Mouse (Mus musculus): ENCODE data around the gene Ptger2.
"Not testable (repeated sequence)": the region's sequence is repeated elsewhere in the genome, so short reads cannot be mapped to it uniquely, and the experiment has no call there.

Gene Ptger2

DNA sequence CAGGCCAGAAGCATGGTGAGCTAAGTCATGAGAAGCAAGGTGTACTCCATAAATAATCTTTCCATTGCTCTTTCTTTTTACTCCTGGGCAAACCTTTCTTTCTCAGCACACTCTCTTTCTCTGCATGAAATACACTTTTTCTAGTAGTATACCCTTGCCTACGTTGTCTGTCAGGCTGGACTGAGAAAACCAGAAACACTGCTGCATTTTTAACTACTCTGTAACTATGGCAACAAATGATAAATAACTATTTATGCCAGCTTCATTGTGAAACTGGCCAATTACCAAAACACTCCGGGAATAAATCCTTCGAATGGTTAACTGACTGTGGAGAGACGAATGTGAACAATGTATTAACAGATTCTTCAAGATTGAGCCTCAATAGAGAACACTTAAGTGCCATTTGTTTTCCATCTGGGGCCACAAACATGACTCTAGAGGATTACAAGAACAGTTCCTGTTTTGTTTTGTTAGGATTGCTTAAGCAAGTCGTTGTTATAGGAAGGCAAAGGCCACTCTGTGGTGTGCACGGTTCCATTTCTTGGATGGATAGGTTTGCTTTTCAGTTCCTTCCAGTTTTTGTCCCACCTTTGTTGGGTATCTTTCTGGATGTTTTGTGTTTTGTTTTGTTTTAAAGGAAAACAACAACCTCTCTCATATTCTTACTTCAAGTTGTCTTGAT, at the start of gene Ptger2:
TSS of gene Ptger2 (plus strand) at position 522 of the 682 bp plus-strand sequence.
- DNase-seq, result not testable (repeated sequence)

GRCm38 (mm10) chr14:44960746-44961145, 27.2 kb upstream of the Ptger2 start:
- no peak for DNase-seq

DNA sequence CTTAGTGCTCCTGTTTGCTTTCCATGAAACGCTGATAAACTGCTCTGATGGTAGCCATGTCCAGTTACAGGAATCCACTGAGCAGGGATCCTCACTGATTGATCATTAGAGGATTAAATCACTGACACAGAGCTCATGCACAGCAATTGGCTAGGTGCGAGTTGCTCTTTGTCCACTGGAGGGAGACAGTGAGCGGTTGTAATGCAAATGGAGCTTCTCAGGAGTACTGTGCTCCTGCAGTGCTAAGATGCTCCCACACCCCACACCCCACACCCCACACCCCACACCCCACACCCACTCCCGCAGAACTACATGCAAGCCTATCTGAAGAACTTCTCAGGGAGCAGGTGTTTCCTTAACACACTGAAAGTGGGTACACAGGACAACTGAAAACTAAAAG, 10.7 kb upstream of the Ptger2 start:
- DNase-seq, result peak; percentile 16

DNA sequence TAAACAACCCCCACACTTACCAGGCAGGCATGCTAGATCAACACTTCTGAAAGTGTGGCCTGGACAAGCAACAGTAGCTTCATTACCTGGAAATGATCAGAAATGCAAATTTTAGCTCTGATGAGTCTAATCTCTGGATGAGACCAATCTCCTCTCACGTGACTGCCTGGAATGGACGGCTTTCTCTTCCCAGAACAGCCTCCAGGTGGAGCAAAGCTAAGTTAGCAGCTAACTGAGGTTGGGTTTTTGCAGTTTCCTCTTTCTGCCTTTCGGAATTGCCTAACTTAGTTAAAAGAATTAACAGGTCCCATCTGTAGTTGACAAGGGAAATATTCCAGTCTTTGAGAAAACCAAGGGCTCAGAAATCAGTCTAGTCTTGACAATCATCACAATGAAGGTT, 8.1 kb upstream of the Ptger2 start:
- DNase-seq, result no peak

DNA sequence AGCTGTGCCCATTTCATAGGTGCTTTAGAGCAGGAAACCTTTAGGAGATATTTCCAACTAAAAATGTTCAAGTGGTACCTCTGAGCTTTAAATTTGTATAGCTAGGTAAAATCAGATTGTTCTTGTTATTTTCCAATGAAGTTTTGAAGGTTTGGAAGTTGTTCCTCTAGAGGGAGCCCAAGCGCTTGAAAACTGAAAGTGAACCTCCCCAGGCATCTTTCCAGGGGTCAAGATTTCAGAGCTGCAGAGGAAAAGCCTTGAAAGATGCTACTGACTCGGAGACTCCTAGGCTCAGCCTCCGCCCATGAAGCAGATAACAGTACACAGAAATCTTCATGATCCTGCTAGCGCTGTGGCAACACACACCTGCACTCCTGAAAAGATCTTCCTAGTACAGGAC, 6.5 kb upstream of the Ptger2 start:
- DNase-seq, result no peak

DNA sequence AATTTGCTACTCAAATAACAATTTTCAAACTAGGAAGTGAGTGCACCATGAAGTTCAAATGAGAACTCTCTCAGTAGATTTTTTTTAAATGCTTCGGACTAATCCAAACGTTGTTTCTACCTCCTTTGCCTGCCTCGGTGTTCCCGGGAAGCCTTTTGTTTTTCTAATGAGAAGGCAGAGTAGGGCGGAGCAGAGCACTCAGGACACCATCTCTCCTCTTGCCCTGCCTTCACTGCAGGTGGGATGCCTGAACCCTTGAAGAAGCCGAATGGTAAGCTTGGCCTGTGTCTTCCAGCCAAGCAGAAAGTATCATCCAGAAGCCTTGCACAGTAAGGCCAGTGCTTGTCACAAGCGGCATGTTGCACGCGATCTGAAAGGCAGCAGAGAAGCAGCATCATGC, 3.9 kb upstream of the Ptger2 start:
- no peak for DNase-seq

DNA sequence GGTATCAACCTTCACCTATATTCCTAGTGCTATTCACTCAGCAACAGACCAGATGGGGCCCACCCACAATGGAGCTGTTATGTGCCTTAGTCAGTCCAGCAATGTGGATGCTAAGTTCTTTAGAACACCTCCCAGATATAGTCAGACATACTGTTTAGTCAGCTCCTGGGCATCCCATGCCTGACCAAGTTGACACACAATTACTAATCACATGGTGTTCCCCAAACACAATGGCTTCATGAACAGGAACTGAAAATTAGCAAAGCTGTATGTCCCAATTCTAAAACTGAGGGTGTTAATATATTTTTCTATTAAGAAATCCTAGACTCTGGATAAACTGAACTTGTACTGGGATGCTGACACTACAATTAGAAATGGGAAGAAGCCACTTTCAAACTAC, 1.7 kb upstream of the Ptger2 start:
- DNase-seq, result no peak

- DNase-seq, result no peak
Measured at GRCm38 (mm10) chr14:44988456-44989016, 541 bp downstream of the Ptger2 start.

DNA sequence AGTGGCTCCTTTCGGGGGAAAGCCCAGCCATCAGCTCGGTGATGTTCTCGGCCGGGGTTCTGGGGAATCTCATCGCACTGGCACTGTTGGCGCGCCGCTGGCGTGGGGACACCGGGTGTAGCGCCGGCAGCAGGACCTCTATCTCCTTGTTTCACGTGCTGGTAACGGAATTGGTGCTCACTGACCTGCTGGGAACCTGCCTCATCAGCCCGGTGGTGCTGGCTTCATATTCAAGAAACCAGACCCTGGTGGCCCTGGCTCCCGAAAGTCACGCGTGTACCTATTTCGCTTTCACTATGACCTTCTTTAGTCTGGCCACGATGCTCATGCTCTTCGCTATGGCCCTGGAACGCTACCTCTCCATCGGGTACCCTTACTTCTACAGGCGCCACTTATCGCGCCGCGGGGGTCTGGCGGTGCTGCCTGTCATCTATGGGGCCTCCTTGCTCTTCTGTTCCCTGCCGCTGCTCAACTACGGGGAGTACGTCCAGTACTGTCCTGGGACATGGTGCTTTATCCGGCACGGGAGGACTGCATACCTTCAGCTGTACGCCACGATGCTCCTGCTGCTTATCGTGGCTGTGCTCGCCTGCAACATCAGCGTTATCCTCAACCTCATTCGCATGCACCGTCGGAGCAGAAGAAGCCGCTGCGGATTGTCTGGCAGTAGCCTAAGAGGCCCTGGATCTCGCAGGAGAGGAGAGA, 1.2 kb downstream of the Ptger2 start:
- no peak for DNase-seq

- DNase-seq, result no peak
Measured at GRCm38 (mm10) chr14:44989751-44990150, 1.8 kb downstream of the Ptger2 start.

GRCm38 (mm10) chr14:44994337-44994736, 6.3 kb downstream of the Ptger2 start:
- DNase-seq, result no peak

GRCm38 (mm10) chr14:45000086-45000769, 12.2 kb downstream of the Ptger2 start:
- no peak for DNase-seq

- DNase-seq, result no peak
Measured at GRCm38 (mm10) chr14:45005698-45006283, 17.8 kb downstream of the Ptger2 start.

DNA sequence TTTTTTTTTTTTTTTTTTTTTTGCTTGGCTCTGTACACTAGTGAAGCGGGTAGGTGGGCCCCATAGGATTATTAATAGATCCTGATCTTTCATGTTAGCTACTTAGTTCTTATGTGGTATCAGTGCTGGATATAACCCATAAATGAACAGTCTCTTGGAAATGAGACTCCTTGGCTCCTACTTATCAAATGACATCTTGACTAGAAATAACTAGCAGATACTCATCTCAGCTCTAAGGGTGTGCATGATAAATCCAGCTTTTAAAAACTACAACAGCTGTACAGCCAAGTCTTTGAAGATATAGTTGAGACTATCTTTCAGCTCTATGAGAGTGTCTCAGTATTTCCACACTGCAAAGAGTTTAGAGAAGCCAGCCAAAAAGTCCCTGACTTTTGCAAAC, 21.2 kb downstream of the Ptger2 start:
- DNase-seq, result no peak

DNA sequence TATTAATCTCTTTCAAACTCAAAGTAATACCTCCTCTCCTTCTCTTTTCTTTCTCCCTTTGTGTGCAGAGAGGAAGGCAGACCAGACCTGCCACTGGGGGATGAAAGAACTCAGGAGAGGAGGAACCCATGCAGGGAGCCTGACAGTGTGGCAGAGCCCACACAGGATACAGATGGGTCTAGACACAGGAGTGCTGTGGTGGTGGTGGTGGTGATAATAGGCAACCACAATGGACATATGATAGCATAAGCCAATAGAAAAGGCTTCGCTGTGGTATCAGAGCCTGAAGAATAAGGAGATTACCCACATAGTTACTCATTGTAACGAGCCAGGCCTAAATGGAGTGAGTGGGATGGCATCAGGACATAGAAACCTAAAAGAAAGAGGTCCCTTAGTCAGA, 23.3 kb downstream of the Ptger2 start:
- no peak for DNase-seq

DNA sequence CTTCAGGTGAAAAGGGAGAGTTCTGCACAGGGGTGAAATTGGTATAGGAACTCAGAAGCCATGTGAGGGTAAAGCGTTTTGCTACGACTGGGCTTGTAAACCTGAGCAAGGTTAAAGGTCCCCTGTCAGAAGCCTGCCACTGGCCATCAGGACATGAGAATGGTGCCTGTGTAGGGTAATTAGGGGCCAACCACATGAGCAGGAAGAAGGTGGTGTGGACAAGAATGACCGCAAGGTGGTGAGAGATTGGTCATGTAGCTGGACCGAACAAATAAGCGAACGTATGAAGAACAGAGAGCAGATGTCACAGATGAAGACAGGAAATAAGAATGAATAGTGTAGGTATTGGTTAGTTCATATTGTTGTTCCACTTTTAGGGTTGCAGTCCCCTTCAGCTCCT, 23.7 kb downstream of the Ptger2 start:
- no peak for DNase-seq

DNA sequence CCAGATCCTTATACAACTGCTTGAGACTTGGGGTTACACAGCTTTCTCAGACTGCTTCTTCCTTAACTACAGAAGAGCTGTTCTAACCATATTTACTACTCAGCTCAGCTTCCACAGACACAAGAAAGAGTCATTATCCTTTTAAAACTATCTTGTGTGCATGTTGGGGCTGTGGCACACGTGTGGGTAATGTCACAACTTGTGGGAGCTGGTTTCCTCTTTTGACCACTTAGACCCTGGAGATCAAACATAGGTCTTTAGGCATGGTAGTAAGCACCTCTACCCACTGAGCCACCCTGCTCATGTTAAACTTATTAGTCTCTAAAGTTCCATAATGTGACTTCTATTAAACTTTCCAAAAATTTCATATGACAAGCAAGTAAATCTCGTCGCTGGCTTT, 33.6 kb downstream of the Ptger2 start:
- DNase-seq, result no peak

GRCm38 (mm10) chr14:45034293-45034692, 46.3 kb downstream of the Ptger2 start:
- DNase-seq, result no peak

GRCm38 (mm10) chr14:45036579-45036978, 48.6 kb downstream of the Ptger2 start:
- no peak for DNase-seq

DNA sequence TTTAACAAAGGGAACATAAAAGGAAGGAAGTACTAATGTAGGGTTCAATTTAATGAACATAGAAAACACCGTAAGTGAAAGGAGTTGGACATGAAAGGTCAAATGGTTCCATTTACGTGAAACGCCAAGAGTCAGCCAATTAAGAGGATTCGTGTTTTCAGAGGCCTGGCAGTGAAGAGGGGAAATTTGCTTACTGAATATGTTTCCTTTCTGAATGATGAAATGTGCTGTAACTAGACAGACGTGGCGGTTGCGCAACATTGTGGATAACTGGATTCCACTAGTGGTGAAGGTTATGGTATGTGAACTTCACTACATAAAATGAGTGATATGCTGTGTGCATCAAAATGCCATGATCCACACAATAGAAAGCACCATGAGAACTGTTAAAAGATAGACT, 50.1 kb downstream of the Ptger2 start:
- no peak for DNase-seq

GRCm38 (mm10) chr14:45040851-45041475, 53.0 kb downstream of the Ptger2 start:
- no peak for DNase-seq

DNA sequence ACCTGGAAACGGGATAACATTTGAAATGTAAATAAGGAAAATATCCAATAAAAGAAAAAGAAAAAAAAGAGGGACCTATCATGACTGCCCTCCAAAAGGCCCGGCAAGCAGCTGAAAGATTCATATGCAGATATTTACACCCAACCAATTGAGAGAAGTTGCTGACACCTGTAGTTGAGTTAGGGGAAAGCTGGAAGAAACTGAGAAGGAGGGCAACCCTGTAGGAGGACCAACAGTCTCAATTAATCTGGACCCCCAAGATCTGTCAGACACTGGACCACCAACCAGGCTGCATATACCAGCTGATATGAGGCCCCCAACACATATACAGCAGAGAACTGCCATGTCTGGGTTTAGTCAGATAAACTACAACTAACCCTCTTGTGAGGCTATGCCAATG, 60.1 kb downstream of the Ptger2 start:
- no peak for DNase-seq

All from cerebellum, adult 11 months (tissue).